Mouse (Mus musculus): ENCODE measurements at regions not wholly inside any gene's neighbourhood (a gene's known extent, or its start where the extent isn't known, plus 50 kb on each side); places are given as distances from the start of the nearest gene placed in this dataset.

DNA sequence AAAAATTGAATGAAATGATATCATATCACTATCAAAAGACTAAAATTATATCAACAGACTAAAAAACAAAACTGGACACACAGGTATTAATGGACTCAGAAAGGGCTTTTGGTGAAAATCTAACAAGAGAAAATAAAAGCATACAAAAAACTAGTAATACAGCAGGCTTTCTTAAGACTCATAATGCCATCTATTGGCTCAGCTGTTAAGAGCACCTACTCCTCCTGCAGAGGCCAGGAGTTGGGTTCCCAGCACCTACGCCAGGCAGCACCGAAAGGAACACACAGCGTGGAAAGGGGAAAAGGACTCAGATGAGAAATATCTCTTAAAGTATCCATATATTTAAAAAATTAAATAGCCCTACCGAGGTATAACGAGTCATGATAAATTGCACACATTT lies 151.9 kb upstream of the Gimd1 start:
- H3K79me3 ChIP-seq (ENCODE audit: low read depth), result no peaks in the 10 kb centered on the region
- H3K4me3 ChIP-seq (ENCODE audit: insufficient read depth, poor library complexity, severe bottlenecking), result no peak overlapping the region
- H3K79me2 ChIP-seq (ENCODE audit: control insufficient read depth, insufficient read depth), result no peaks in the 10 kb centered on the region
- H3K27me3 ChIP-seq (ENCODE audit: control insufficient read depth, insufficient read depth, insufficient read length), result no peaks in the 10 kb centered on the region
- TF ChIP-seq USF1 (IDR thresholded peaks at IDR 0.05; ENCODE audit: low read depth) (no peak), FOSL1 (IDR thresholded peaks at IDR 0.05; ENCODE audit: insufficient read depth, low read length, poor library complexity, severe bottlenecking) (no peak), CEBPB (IDR thresholded peaks at IDR 0.05; ENCODE audit: low read depth) (no peak), MYOD1 (IDR thresholded peaks at IDR 0.05; ENCODE audit: control insufficient read depth, insufficient read length, low read depth) (no peak), MYOG (IDR thresholded peaks at IDR 0.05; ENCODE audit: control insufficient read depth, extremely low read depth, insufficient read length) (no peak), CTCF (IDR thresholded peaks at IDR 0.05; ENCODE audit: control insufficient read depth, insufficient read depth, insufficient read length) (no peak), MAX (IDR thresholded peaks at IDR 0.05) (no peak)
- H3ac ChIP-seq (ENCODE audit: control insufficient read depth, insufficient read length, low read depth), result no peak overlapping the region
- H3K36me3 ChIP-seq (ENCODE audit: control insufficient read depth, insufficient read depth), result no peaks in the 10 kb centered on the region

DNA sequence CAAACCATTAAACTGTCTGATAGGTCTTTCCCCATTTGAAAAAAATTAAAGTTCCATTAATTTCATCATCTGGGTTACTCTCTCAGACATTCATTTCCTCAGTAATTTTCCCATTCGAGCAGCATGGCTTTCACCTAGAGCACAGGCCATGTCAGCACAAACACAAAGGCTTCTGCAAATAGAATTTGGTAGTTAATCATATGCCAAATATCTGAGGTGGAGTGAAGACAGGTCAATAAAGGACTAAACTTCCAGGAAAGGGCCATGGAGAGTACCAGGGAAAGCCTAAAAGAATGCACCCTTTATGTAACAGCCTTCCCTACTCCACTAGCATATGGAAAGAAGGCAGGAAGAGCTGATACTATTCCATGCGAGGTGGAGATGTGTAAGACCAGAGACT lies 150.3 kb upstream of the Gimd1 start:
- TF ChIP-seq MAX (IDR thresholded peaks at IDR 0.05) (no peak), USF1 (IDR thresholded peaks at IDR 0.05; ENCODE audit: low read depth) (no peak), FOSL1 (IDR thresholded peaks at IDR 0.05; ENCODE audit: insufficient read depth, low read length, poor library complexity, severe bottlenecking) (no peak), CTCF (IDR thresholded peaks at IDR 0.05; ENCODE audit: control insufficient read depth, insufficient read depth, insufficient read length) (no peak), MYOD1 (IDR thresholded peaks at IDR 0.05; ENCODE audit: control insufficient read depth, insufficient read length, low read depth) (no peak), MYOG (IDR thresholded peaks at IDR 0.05; ENCODE audit: control insufficient read depth, extremely low read depth, insufficient read length) (no peak), CEBPB (IDR thresholded peaks at IDR 0.05; ENCODE audit: low read depth) (no peak)
- H3ac ChIP-seq (ENCODE audit: control insufficient read depth, insufficient read length, low read depth), result no peak overlapping the region
- no peaks in the 10 kb centered on the region for H3K79me2 ChIP-seq (ENCODE audit: control insufficient read depth, insufficient read depth)

DNA sequence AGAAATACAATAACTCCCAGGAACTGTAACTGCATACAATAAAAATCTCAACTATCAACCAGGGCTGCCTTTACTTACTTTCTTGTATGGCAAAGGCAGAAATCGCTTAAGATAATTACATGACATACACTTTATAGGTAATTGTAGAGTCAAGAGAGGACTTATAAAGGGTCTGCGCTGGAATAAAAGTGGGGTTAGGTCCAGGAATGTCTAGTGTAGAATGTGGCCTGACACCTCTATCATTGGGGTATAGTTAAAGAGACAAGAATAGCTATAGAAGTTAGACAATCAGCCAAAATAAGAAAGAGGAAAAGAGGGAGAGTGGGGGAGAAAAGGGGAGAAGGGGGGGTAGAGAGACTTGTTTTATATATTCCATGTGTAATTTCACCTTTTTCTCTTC lies 144.8 kb upstream of the Gimd1 start:
- TF ChIP-seq CEBPB (IDR thresholded peaks at IDR 0.05; ENCODE audit: low read depth) (no peak), MAX (IDR thresholded peaks at IDR 0.05) (no peak), CTCF (IDR thresholded peaks at IDR 0.05; ENCODE audit: control insufficient read depth, insufficient read depth, insufficient read length) (no peak), USF1 (IDR thresholded peaks at IDR 0.05; ENCODE audit: low read depth) (no peak), FOSL1 (IDR thresholded peaks at IDR 0.05; ENCODE audit: insufficient read depth, low read length, poor library complexity, severe bottlenecking) (no peak), MYOG (IDR thresholded peaks at IDR 0.05; ENCODE audit: control insufficient read depth, extremely low read depth, insufficient read length) (no peak), MYOD1 (IDR thresholded peaks at IDR 0.05; ENCODE audit: control insufficient read depth, insufficient read length, low read depth) (no peak)
- no peaks in the 10 kb centered on the region for H3K79me2 ChIP-seq (ENCODE audit: control insufficient read depth, insufficient read depth)
- no peaks in the 10 kb centered on the region for H3K27me3 ChIP-seq (ENCODE audit: control insufficient read depth, insufficient read depth, insufficient read length)
- no peaks in the 10 kb centered on the region for H3K36me3 ChIP-seq (ENCODE audit: control insufficient read depth, insufficient read depth)
- H3ac ChIP-seq (ENCODE audit: control insufficient read depth, insufficient read length, low read depth), result no peak overlapping the region
- H3K79me3 ChIP-seq (ENCODE audit: low read depth), result no peaks in the 10 kb centered on the region
- no peak overlapping the region for H3K4me3 ChIP-seq (ENCODE audit: insufficient read depth, poor library complexity, severe bottlenecking)

More for the DNA sequence above, 150.3 kb upstream of the Gimd1 start:
- no peak overlapping the region for H3K4me3 ChIP-seq (ENCODE audit: insufficient read depth, poor library complexity, severe bottlenecking)
- no peaks in the 10 kb centered on the region for H3K36me3 ChIP-seq (ENCODE audit: control insufficient read depth, insufficient read depth)
- no peaks in the 10 kb centered on the region for H3K27me3 ChIP-seq (ENCODE audit: control insufficient read depth, insufficient read depth, insufficient read length)
- H3K79me3 ChIP-seq (ENCODE audit: low read depth), result no peaks in the 10 kb centered on the region

DNA sequence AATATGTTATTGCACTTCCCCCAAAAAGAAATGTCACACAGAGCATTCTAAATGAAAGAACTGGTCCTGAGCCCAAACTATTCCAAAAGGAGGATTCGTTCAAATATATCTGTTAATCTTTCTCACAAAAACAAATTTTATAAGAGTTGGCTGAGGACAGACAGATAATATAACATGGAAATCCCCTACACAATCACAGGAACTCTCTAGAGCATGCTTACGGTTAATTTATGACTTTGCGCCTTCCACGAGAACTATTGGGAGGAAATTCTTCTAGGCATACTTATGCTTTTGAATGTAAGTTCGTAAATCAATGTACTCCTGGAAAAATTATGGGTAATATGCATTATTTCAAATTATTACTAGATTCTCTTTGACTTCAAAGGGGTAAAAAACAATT lies 144.1 kb upstream of the Gimd1 start:
- Histone ChIP-seq H3K79me3 (ENCODE audit: low read depth) (no peaks in the 10 kb centered on the region), H3ac (ENCODE audit: control insufficient read depth, insufficient read length, low read depth) (no peak overlapping the region), H3K27me3 (ENCODE audit: control insufficient read depth, insufficient read depth, insufficient read length) (no peaks in the 10 kb centered on the region), H3K36me3 (ENCODE audit: control insufficient read depth, insufficient read depth) (no peaks in the 10 kb centered on the region), H3K79me2 (ENCODE audit: control insufficient read depth, insufficient read depth) (no peaks in the 10 kb centered on the region), H3K4me3 (ENCODE audit: insufficient read depth, poor library complexity, severe bottlenecking) (no peak overlapping the region)
- TF ChIP-seq MYOG (IDR thresholded peaks at IDR 0.05; ENCODE audit: control insufficient read depth, extremely low read depth, insufficient read length) (no peak), USF1 (IDR thresholded peaks at IDR 0.05; ENCODE audit: low read depth) (no peak), MYOD1 (IDR thresholded peaks at IDR 0.05; ENCODE audit: control insufficient read depth, insufficient read length, low read depth) (no peak), MAX (IDR thresholded peaks at IDR 0.05) (no peak), CEBPB (IDR thresholded peaks at IDR 0.05; ENCODE audit: low read depth) (no peak), CTCF (IDR thresholded peaks at IDR 0.05; ENCODE audit: control insufficient read depth, insufficient read depth, insufficient read length) (no peak), FOSL1 (IDR thresholded peaks at IDR 0.05; ENCODE audit: insufficient read depth, low read length, poor library complexity, severe bottlenecking) (no peak)

DNA sequence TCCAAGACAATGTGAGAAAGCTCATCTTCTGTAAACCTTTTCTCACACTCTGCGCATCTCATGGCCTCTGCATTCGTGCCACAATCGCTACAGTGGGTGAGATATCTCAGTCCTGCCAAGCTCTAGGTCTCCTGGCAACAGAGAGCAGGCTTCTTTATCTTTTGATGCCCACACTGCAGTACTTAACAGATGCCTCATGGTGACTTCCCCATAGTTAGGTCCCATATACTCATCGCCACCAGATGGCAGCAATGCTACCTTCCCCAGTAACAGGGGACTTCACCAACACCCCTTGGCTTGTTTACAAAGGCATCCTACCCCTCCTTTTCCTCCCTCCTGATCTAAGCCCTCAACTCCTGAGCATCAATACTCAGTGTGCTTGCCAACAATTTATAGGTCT lies 123.5 kb upstream of the Gimd1 start:
- H3K36me3 ChIP-seq (ENCODE audit: control insufficient read depth, insufficient read depth), result no peaks in the 10 kb centered on the region
- no peaks in the 10 kb centered on the region for H3K79me2 ChIP-seq (ENCODE audit: control insufficient read depth, insufficient read depth)
- no peak overlapping the region for H3K4me3 ChIP-seq (ENCODE audit: insufficient read depth, poor library complexity, severe bottlenecking)
- H3ac ChIP-seq (ENCODE audit: control insufficient read depth, insufficient read length, low read depth), result no peak overlapping the region
- no peaks in the 10 kb centered on the region for H3K79me3 ChIP-seq (ENCODE audit: low read depth)
- TF ChIP-seq CTCF (IDR thresholded peaks at IDR 0.05; ENCODE audit: control insufficient read depth, insufficient read depth, insufficient read length) (peak; percentile 14), MYOG (IDR thresholded peaks at IDR 0.05; ENCODE audit: control insufficient read depth, extremely low read depth, insufficient read length) (no peak)
- no peaks in the 10 kb centered on the region for H3K27me3 ChIP-seq (ENCODE audit: control insufficient read depth, insufficient read depth, insufficient read length)

DNA sequence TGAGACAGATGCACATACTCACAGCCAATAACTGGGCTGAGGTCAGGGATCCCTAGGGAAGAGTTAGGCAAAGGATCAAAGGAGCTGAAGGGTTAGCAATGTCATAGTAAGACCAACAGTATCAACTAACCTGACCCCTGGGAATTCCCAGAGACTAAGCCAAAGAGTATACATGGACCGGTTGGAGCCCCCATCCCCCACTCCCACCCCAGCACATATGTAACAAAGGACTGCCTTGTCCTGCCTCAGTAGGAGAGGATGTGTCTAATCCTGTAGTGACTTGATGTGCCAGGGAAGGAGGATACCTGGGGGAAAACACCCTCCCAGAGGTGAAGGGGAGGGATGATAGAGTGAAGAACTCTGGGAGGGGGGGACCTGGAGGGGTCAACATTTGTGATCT lies 119.4 kb upstream of the Gimd1 start:
- Histone ChIP-seq H3K79me2 (ENCODE audit: control insufficient read depth, insufficient read depth) (no peaks in the 10 kb centered on the region), H3K79me3 (ENCODE audit: low read depth) (no peaks in the 10 kb centered on the region), H3K27me3 (ENCODE audit: control insufficient read depth, insufficient read depth, insufficient read length) (no peaks in the 10 kb centered on the region), H3K36me3 (ENCODE audit: control insufficient read depth, insufficient read depth) (no peaks in the 10 kb centered on the region), H3ac (ENCODE audit: control insufficient read depth, insufficient read length, low read depth) (no peak overlapping the region), H3K4me3 (ENCODE audit: insufficient read depth, poor library complexity, severe bottlenecking) (no peak overlapping the region)
- TF ChIP-seq MYOD1 (IDR thresholded peaks at IDR 0.05; ENCODE audit: control insufficient read depth, insufficient read length, low read depth) (no peak), FOSL1 (IDR thresholded peaks at IDR 0.05; ENCODE audit: insufficient read depth, low read length, poor library complexity, severe bottlenecking) (no peak), MAX (IDR thresholded peaks at IDR 0.05) (no peak), USF1 (IDR thresholded peaks at IDR 0.05; ENCODE audit: low read depth) (no peak), MYOG (IDR thresholded peaks at IDR 0.05; ENCODE audit: control insufficient read depth, extremely low read depth, insufficient read length) (no peak)

All from C2C12 (cell line).